Mouse (Mus musculus): ENCODE data around the gene Rhox2e. TPM values are rescaled to one million over a fixed set of nuclear protein-coding genes. Genes with fewer than 3 reads are reported as not detected.

Rhox2e gene
- polyA plus RNA-seq (2014; fragmentation: Illumina TruSeq; extraction: RNeasy Lipid Tissue Mini Kit (QIAGEN cat#74804); ENCODE audit: insufficient read depth, low read depth, low replicate concordance): not detected

GRCm38 (mm10) chrX:37530152-37530551 lies at the start of gene Rhox2e:
TSS of gene Rhox2e (plus strand) at chrX:37530452.

GRCm38 (mm10) chrX:37514059-37514458 lies 16.2 kb upstream of the Rhox2e start, which contains the start of gene Rhox4d:
TSS of gene Rhox4d (plus strand) at chrX:37514359.

GRCm38 (mm10) chrX:37541719-37542118 lies 11.5 kb downstream of the Rhox2e start, which contains the start of gene Rhox3e:
TSS of gene Rhox3e (plus strand) at chrX:37542019.

GRCm38 (mm10) chrX:37557112-37557511 lies 26.9 kb downstream of the Rhox2e start, which contains the start of gene Rhox4e:
TSS of gene Rhox4e (plus strand) at chrX:37557412.

GRCm38 (mm10) chrX:37571105-37571504 lies 40.9 kb downstream of the Rhox2e start, which contains the start of gene Rhox2f:
TSS of gene Rhox2f (plus strand) at chrX:37571405.

GRCm38 (mm10) chrX:37580692-37581091 lies 50.4 kb downstream of the Rhox2e start, which contains the start of gene Rhox3f:
TSS of gene Rhox3f (plus strand) at chrX:37580992.

Other genes with a start within 250 kb of the Rhox2e start
- not detected for gene Rhox3a2, start 150.4 kb upstream of the Rhox2e start, polyA plus RNA-seq (2014; fragmentation: Illumina TruSeq; extraction: RNeasy Lipid Tissue Mini Kit (QIAGEN cat#74804); ENCODE audit: insufficient read depth, low read depth, low replicate concordance)
- not detected for gene Rhox4a2, start 139.6 kb upstream of the Rhox2e start, polyA plus RNA-seq (2014; fragmentation: Illumina TruSeq; extraction: RNeasy Lipid Tissue Mini Kit (QIAGEN cat#74804); ENCODE audit: insufficient read depth, low read depth, low replicate concordance)
- not detected for gene Rhox2b, start 118.4 kb upstream of the Rhox2e start, polyA plus RNA-seq (2014; fragmentation: Illumina TruSeq; extraction: RNeasy Lipid Tissue Mini Kit (QIAGEN cat#74804); ENCODE audit: insufficient read depth, low read depth, low replicate concordance)
- not detected for gene Rhox4b, start 98.0 kb upstream of the Rhox2e start, polyA plus RNA-seq (2014; fragmentation: Illumina TruSeq; extraction: RNeasy Lipid Tissue Mini Kit (QIAGEN cat#74804); ENCODE audit: insufficient read depth, low read depth, low replicate concordance)
- not detected for gene Rhox2c, start 76.8 kb upstream of the Rhox2e start, polyA plus RNA-seq (2014; fragmentation: Illumina TruSeq; extraction: RNeasy Lipid Tissue Mini Kit (QIAGEN cat#74804); ENCODE audit: insufficient read depth, low read depth, low replicate concordance)
- not detected for gene Rhox3c, start 71.9 kb upstream of the Rhox2e start, polyA plus RNA-seq (2014; fragmentation: Illumina TruSeq; extraction: RNeasy Lipid Tissue Mini Kit (QIAGEN cat#74804); ENCODE audit: insufficient read depth, low read depth, low replicate concordance)
- gene Rhox4c, start 50.1 kb upstream of the Rhox2e start, polyA plus RNA-seq (2014; fragmentation: Illumina TruSeq; extraction: RNeasy Lipid Tissue Mini Kit (QIAGEN cat#74804); ENCODE audit: insufficient read depth, low read depth, low replicate concordance): not detected
- not detected for gene Rhox2d, start 37.0 kb upstream of the Rhox2e start, polyA plus RNA-seq (2014; fragmentation: Illumina TruSeq; extraction: RNeasy Lipid Tissue Mini Kit (QIAGEN cat#74804); ENCODE audit: insufficient read depth, low read depth, low replicate concordance)
- not detected for gene Rhox4d, start 16.1 kb upstream of the Rhox2e start, polyA plus RNA-seq (2014; fragmentation: Illumina TruSeq; extraction: RNeasy Lipid Tissue Mini Kit (QIAGEN cat#74804); ENCODE audit: insufficient read depth, low read depth, low replicate concordance)
- not detected for gene Rhox3e, start 11.6 kb downstream of the Rhox2e start, polyA plus RNA-seq (2014; fragmentation: Illumina TruSeq; extraction: RNeasy Lipid Tissue Mini Kit (QIAGEN cat#74804); ENCODE audit: insufficient read depth, low read depth, low replicate concordance)
- gene Rhox4e, start 27.0 kb downstream of the Rhox2e start, polyA plus RNA-seq (2014; fragmentation: Illumina TruSeq; extraction: RNeasy Lipid Tissue Mini Kit (QIAGEN cat#74804); ENCODE audit: insufficient read depth, low read depth, low replicate concordance): not detected
- not detected for gene Rhox2f, start 41.0 kb downstream of the Rhox2e start, polyA plus RNA-seq (2014; fragmentation: Illumina TruSeq; extraction: RNeasy Lipid Tissue Mini Kit (QIAGEN cat#74804); ENCODE audit: insufficient read depth, low read depth, low replicate concordance)
- gene Rhox3f, start 50.5 kb downstream of the Rhox2e start, polyA plus RNA-seq (2014; fragmentation: Illumina TruSeq; extraction: RNeasy Lipid Tissue Mini Kit (QIAGEN cat#74804); ENCODE audit: insufficient read depth, low read depth, low replicate concordance): not detected
- gene Rhox4f, start 77.3 kb downstream of the Rhox2e start, polyA plus RNA-seq (2014; fragmentation: Illumina TruSeq; extraction: RNeasy Lipid Tissue Mini Kit (QIAGEN cat#74804); ENCODE audit: insufficient read depth, low read depth, low replicate concordance): not detected
- gene Rhox3g, start 98.2 kb downstream of the Rhox2e start, polyA plus RNA-seq (2014; fragmentation: Illumina TruSeq; extraction: RNeasy Lipid Tissue Mini Kit (QIAGEN cat#74804); ENCODE audit: insufficient read depth, low read depth, low replicate concordance): not detected
- gene Rhox2g, start 113.0 kb downstream of the Rhox2e start, polyA plus RNA-seq (2014; fragmentation: Illumina TruSeq; extraction: RNeasy Lipid Tissue Mini Kit (QIAGEN cat#74804); ENCODE audit: insufficient read depth, low read depth, low replicate concordance): not detected
- not detected for gene Rhox4g, start 120.9 kb downstream of the Rhox2e start, polyA plus RNA-seq (2014; fragmentation: Illumina TruSeq; extraction: RNeasy Lipid Tissue Mini Kit (QIAGEN cat#74804); ENCODE audit: insufficient read depth, low read depth, low replicate concordance)
- gene Rhox3h, start 138.3 kb downstream of the Rhox2e start, polyA plus RNA-seq (2014; fragmentation: Illumina TruSeq; extraction: RNeasy Lipid Tissue Mini Kit (QIAGEN cat#74804); ENCODE audit: insufficient read depth, low read depth, low replicate concordance): not detected
- not detected for gene Rhox2h, start 142.8 kb downstream of the Rhox2e start, polyA plus RNA-seq (2014; fragmentation: Illumina TruSeq; extraction: RNeasy Lipid Tissue Mini Kit (QIAGEN cat#74804); ENCODE audit: insufficient read depth, low read depth, low replicate concordance)

Data from lung, adult 10 weeks (tissue).